Mouse (Mus musculus) bone marrow macrophage, adult 2 months (primary cell): ENCODE data around the gene Srcin1.

Experiments
- CTCF ChIP-seq: IDR thresholded peaks from 2 replicates; pipeline ENCODE4 v1.5.1; 2012; ENCODE audit warnings: low read depth, mild to moderate bottlenecking, low read length, moderate library complexity
- POLR2A ChIP-seq: IDR thresholded peaks from 2 replicates; pipeline ENCODE4 v1.6.1; 2012; ENCODE audit warnings: mild to moderate bottlenecking, low read depth, low read length, borderline replicate concordance

- TF ChIP-seq CTCF = no peak
- no peak for TF ChIP-seq POLR2A
Observed at GRCm38 (mm10) chr11:97589216-97589615, 13.2 kb upstream of the Srcin1 start.
